Mouse (Mus musculus): ENCODE data around the gene Cdt1. TPM values are rescaled to one million over a fixed set of nuclear protein-coding genes. Genes with fewer than 3 reads are reported as not detected.
A peak's percentile ranks its signal among the peaks of the same experiment; 100 is the strongest.

The Cdt1 gene
- polyA plus RNA-seq, 1 experiment from 2014 or later: 11.5 TPM

- H3K4me1 ChIP-seq (replicated peaks): no peaks in the 10 kb centered on the region
- H3K9me3 ChIP-seq: no peaks in the 10 kb centered on the region
- no peak overlapping the region for H3K4me2 ChIP-seq
- H3K36me3 ChIP-seq: no peaks in the 10 kb centered on the region
- no peak for ATAC-seq (ENCODE audit: low FRiP score, low read depth)
- no peak overlapping the region for H3K4me3 ChIP-seq
- WGBS: 78% methylated on average over 1 of the region's 1 CpGs
- no peak overlapping the region for H3K27ac ChIP-seq (replicated peaks)
- H3K9ac ChIP-seq: no peak overlapping the region
- H3K27me3 ChIP-seq: no peaks in the 10 kb centered on the region
Observed at GRCm38 (mm10) chr8:122604640-122605039, 36.8 kb downstream of the Cdt1 start.

GRCm38 (mm10) chr8:122605367-122605766 is 37.6 kb downstream of the Cdt1 start:
- 78% methylated on average over 4 of the region's 4 CpGs for WGBS
- H3K4me3 ChIP-seq: no peak overlapping the region
- no peak overlapping the region for H3K9ac ChIP-seq
- ATAC-seq (ENCODE audit: low FRiP score, low read depth): no peak
- no peaks in the 10 kb centered on the region for H3K27me3 ChIP-seq
- H3K4me1 ChIP-seq (replicated peaks): peaks cover 2% of the 10 kb centered on the region
- H3K9me3 ChIP-seq: no peaks in the 10 kb centered on the region
- H3K4me2 ChIP-seq: no peak overlapping the region
- H3K36me3 ChIP-seq: no peaks in the 10 kb centered on the region
- no peak overlapping the region for H3K27ac ChIP-seq (replicated peaks)

- Histone ChIP-seq H3K27me3 (no peaks in the 10 kb centered on the region), H3K27ac (replicated peaks) (no peak overlapping the region), H3K4me2 (no peak overlapping the region), H3K9me3 (no peaks in the 10 kb centered on the region), H3K4me1 (replicated peaks) (peaks cover 8% of the 10 kb centered on the region), H3K4me3 (no peak overlapping the region), H3K9ac (no peak overlapping the region), H3K36me3 (no peaks in the 10 kb centered on the region)
- 90% methylated on average over 11 of the region's 12 CpGs for WGBS
- no peak for ATAC-seq (ENCODE audit: low FRiP score, low read depth)
Observed at GRCm38 (mm10) chr8:122606810-122607209, 39.0 kb downstream of the Cdt1 start.

- WGBS: 56% methylated on average over 4 of the region's 4 CpGs
- Histone ChIP-seq H3K9ac (no peak overlapping the region), H3K27me3 (no peaks in the 10 kb centered on the region), H3K4me2 (peak overlapping the region; percentile 83), H3K4me1 (replicated peaks) (peaks cover 21% of the 10 kb centered on the region), H3K9me3 (no peaks in the 10 kb centered on the region), H3K36me3 (0 out of 2 replicates have a peak, but pooled peaks cover 3% of the 10 kb centered on the region), H3K27ac (replicated peaks) (no peak overlapping the region), H3K4me3 (peak overlapping the region; percentile 61)
- ATAC-seq (ENCODE audit: low FRiP score, low read depth): no peak
Observed at GRCm38 (mm10) chr8:122610209-122610608, 42.4 kb downstream of the Cdt1 start.

GRCm38 (mm10) chr8:122610612-122611277 is 42.9 kb downstream of the Cdt1 start:
- 2% methylated on average over 20 of the region's 20 CpGs for WGBS
- Histone ChIP-seq H3K36me3 (0 out of 2 replicates have a peak, but pooled peaks cover 3% of the 10 kb centered on the region), H3K4me2 (peak overlapping the region; percentile 83), H3K27ac (replicated peaks) (peak overlapping the region; percentile 78), H3K4me1 (replicated peaks) (peaks cover 21% of the 10 kb centered on the region), H3K27me3 (no peaks in the 10 kb centered on the region), H3K4me3 (peak overlapping the region; percentile 61), H3K9ac (peak overlapping the region; percentile 67), H3K9me3 (no peaks in the 10 kb centered on the region)
- peak; percentile 3; the same call in 1 of the 2 replicates for ATAC-seq (ENCODE audit: low FRiP score, low read depth)

GRCm38 (mm10) chr8:122611295-122612133 is 43.7 kb downstream of the Cdt1 start, which contains the start of the genes Galns and Trappc2l:
Gene Galns, minus strand, starts transcription at chr8:122611463.
Gene Trappc2l, plus strand, starts transcription at chr8:122611640.
- Histone ChIP-seq H3K4me1 (replicated peaks) (peaks cover 21% of the 10 kb centered on the region), H3K4me3 (peak within 1 kb of the TSS; percentile 61), H3K27me3 (no peaks in the 10 kb centered on the region), H3K36me3 (0 out of 2 replicates have a peak, but pooled peaks cover 3% of the 10 kb centered on the region), H3K9me3 (no peaks in the 10 kb centered on the region), H3K4me2 (peak within 1 kb of the TSS; percentile 83), H3K9ac (peak within 1 kb of the TSS; percentile 69), H3K27ac (replicated peaks) (peak within 1 kb of the TSS; percentile 89)
- under 1% methylated on average over 36 of the region's 57 CpGs for WGBS
- peak; percentile 99 for ATAC-seq (ENCODE audit: low FRiP score, low read depth)

GRCm38 (mm10) chr8:122616181-122616905 is 48.5 kb downstream of the Cdt1 start:
- no peak for ATAC-seq (ENCODE audit: low FRiP score, low read depth)
- H3K4me2 ChIP-seq: no peak overlapping the region
- no peaks in the 10 kb centered on the region for H3K27me3 ChIP-seq
- peaks cover 17% of the 10 kb centered on the region for H3K4me1 ChIP-seq (replicated peaks)
- 73% methylated on average over 9 of the region's 9 CpGs for WGBS
- H3K27ac ChIP-seq (replicated peaks): no peak overlapping the region
- H3K9ac ChIP-seq: no peak overlapping the region
- 0 out of 2 replicates have a peak, but pooled peaks cover 3% of the 10 kb centered on the region for H3K36me3 ChIP-seq
- no peak overlapping the region for H3K4me3 ChIP-seq
- no peaks in the 10 kb centered on the region for H3K9me3 ChIP-seq

GRCm38 (mm10) chr8:122617947-122618546 is 50.2 kb downstream of the Cdt1 start:
- no peak overlapping the region for H3K27ac ChIP-seq (replicated peaks)
- ATAC-seq (ENCODE audit: low FRiP score, low read depth): 0 out of 2 replicates have a peak, but pooled peaks have one; percentile 25
- 0 out of 2 replicates have a peak overlapping the region, but pooled peaks have one; percentile 19 for H3K9ac ChIP-seq
- H3K9me3 ChIP-seq: no peaks in the 10 kb centered on the region
- H3K36me3 ChIP-seq: 0 out of 2 replicates have a peak, but pooled peaks cover 3% of the 10 kb centered on the region
- no peak overlapping the region for H3K4me3 ChIP-seq
- peak overlapping the region; percentile 26; the same call in 1 of the 2 replicates for H3K4me2 ChIP-seq
- peaks cover 5% of the 10 kb centered on the region for H3K4me1 ChIP-seq (replicated peaks)
- no peaks in the 10 kb centered on the region for H3K27me3 ChIP-seq
- WGBS: 27% methylated on average over 5 of the region's 7 CpGs

- Histone ChIP-seq H3K4me2 (no peak overlapping the region), H3K4me1 (replicated peaks) (peaks cover 4% of the 10 kb centered on the region), H3K4me3 (no peak overlapping the region), H3K9ac (no peak overlapping the region), H3K9me3 (no peaks in the 10 kb centered on the region), H3K36me3 (0 out of 2 replicates have a peak, but pooled peaks cover 3% of the 10 kb centered on the region), H3K27ac (replicated peaks) (no peak overlapping the region), H3K27me3 (no peaks in the 10 kb centered on the region)
- ATAC-seq (ENCODE audit: low FRiP score, low read depth): no peak
- WGBS: 71% methylated on average over 6 of the region's 6 CpGs
Observed at GRCm38 (mm10) chr8:122618660-122619378, 51.0 kb downstream of the Cdt1 start.

GRCm38 (mm10) chr8:122620446-122620845 is 52.6 kb downstream of the Cdt1 start:
- 48% methylated on average over 5 of the region's 5 CpGs for WGBS
- no peaks in the 10 kb centered on the region for H3K36me3 ChIP-seq
- no peak overlapping the region for H3K9ac ChIP-seq
- H3K27ac ChIP-seq (replicated peaks): no peak overlapping the region
- no peak for ATAC-seq (ENCODE audit: low FRiP score, low read depth)
- no peak overlapping the region for H3K4me3 ChIP-seq
- H3K27me3 ChIP-seq: no peaks in the 10 kb centered on the region
- H3K4me2 ChIP-seq: no peak overlapping the region
- peaks cover 4% of the 10 kb centered on the region for H3K4me1 ChIP-seq (replicated peaks)
- H3K9me3 ChIP-seq: no peaks in the 10 kb centered on the region

- H3K36me3 ChIP-seq: no peaks in the 10 kb centered on the region
- no peak for ATAC-seq (ENCODE audit: low FRiP score, low read depth)
- H3K27ac ChIP-seq (replicated peaks): no peak within 1 kb of the TSS
- WGBS: 65% methylated on average over 6 of the region's 6 CpGs
- no peak within 1 kb of the TSS for H3K9ac ChIP-seq
- no peaks in the 10 kb centered on the region for H3K27me3 ChIP-seq
- no peak within 1 kb of the TSS for H3K4me3 ChIP-seq
- H3K9me3 ChIP-seq: no peaks in the 10 kb centered on the region
- peaks cover 7% of the 10 kb centered on the region for H3K4me1 ChIP-seq (replicated peaks)
- H3K4me2 ChIP-seq: no peak within 1 kb of the TSS
Observed at GRCm38 (mm10) chr8:122622727-122623126, 54.9 kb downstream of the Cdt1 start, which contains the start of gene Pabpn1l. Gene Pabpn1l, minus strand, starts transcription at chr8:122622739.
